Mouse (Mus musculus) activated CD4-positive, CD25-positive, alpha-beta regulatory T cell, adult 9 weeks (primary cell): ENCODE results near the gene Bcl6b. TPM values are rescaled to one million over a fixed set of nuclear protein-coding genes. Genes with fewer than 3 reads are reported as not detected.

Experiments
- polyA plus RNA-seq: library from polyadenylated mRNA; unstranded; fragments of 100-300 nt; shearing (Covaris generic); gene quantifications from one replicate; pipeline ENCODE4 v1.2.1, GENCODE M21; 2017

Gene Bcl6b
- polyA plus RNA-seq, result 0.29 TPM

DNA sequence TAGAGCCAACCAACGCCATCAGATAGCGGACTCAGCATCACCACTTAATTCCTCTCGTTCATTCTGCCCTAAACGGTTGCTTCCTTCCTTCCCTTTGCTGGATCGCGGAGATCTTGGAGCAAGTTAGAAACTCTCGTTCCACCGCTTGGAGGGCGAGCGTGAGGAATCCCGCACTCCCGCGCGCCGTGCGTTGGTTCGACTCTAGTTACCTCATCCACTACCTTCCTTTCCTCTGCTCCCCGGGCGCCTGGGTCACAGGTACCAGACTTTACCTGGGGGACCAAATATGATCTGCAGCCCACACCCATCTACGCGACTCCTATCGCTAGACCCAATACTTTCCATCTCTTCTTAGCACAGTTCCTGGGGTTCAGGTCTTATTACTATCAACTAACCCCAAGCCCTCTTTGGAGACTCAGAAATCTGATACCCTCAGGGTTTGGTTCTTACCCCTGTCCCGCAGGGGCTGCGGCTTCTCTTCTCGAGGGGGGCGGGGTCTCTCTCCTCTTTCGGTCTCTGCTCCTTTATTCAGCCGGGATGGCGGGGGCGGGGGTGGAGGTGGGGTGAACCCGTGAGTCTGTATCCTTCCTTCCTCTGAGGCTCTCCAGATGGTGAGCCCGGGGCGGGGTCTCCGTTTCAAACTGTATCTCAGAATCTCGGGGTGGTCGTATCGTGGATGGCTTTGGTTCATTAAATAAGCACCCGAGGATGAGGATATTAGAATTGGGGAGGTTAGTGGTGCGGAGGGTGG lies at the start of gene Bcl6b:
TSS of gene Bcl6b (minus strand) at position 539 of the 751 bp plus-strand sequence.

GRCm38 (mm10) chr11:70254931-70255531 lies 25.4 kb upstream of the Bcl6b start, which contains the start of gene Alox12:
TSS of gene Alox12 (minus strand) at chr11:70255353.

DNA sequence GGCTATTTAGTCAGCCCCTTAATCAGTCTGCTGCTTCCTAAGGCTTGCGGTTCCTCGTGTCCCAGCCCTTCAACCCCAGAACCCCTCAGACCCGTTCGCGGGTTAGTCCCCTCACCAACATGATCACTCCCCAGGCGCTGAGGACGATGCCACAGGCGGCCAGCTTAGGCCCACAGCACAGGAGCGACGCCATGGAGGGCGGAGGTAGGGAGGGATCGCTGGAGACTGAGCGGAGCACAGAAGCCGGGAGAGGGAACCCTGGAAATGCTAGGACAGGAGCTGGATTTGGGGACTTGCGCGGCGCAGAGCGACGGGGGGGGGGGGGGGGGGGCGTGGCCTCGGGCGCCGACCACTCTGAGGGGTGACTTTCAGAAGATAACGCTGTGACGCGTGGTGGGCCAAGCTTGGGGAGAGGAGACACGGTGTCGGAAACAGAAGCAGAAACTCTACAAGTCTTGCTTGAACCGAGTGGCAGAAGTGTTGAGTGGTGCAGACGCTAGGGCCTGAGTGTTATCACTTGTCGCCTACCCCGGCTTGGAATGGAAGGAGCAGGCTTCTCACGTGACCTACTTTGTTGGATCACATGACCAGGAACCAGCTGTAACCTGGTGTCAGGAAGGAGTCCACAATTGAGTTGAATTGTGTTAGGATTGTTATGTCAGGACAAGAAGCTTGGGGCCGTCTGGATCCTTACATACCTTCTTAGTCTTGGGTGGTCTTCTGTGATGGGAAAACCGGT lies 10.1 kb upstream of the Bcl6b start, which contains the start of the genes Gm21988 and Rnasek:
TSS of gene Gm21988 (minus strand) at position 290 of the 739 bp plus-strand sequence.
TSS of gene Rnasek (minus strand) at position 302 of the 739 bp plus-strand sequence.

DNA sequence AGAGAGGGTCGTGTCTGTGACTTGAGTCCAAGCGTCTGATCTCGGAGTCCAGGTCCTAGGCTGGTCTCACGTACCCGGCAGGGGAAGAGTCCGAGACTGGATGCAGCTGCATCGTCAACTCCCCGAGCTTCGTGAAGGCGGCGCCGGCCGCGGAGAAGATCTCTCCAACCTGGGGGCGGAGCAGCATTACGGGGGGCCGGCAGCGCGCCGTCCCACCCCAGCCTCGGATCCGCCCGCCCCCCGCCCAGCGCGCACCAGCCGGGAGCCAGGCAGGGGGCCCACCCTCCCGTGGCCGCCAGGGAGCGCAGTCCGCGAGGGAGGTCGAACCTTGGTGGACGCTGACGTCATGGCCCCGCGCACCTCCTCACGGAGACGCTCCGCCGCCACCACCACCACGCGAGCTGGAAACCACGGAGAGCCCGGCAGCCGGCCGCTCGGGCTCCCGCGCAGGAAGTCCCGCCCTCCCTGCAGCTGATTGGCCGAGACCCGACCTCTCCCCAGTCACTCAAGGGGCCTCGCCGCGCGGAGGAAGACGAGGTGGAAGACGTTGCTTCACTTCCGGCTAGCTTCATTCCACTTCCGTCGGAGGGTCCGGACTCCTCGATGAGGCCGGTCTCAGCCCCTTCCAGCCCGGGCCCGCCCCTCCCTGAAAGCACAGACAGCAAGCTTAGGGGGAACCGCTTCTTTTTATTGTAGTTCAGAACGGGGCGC lies 8.0 kb upstream of the Bcl6b start, which contains the start of gene 0610010K14Rik:
TSS of gene 0610010K14Rik (minus strand) at position 458 of the 711 bp plus-strand sequence.

DNA sequence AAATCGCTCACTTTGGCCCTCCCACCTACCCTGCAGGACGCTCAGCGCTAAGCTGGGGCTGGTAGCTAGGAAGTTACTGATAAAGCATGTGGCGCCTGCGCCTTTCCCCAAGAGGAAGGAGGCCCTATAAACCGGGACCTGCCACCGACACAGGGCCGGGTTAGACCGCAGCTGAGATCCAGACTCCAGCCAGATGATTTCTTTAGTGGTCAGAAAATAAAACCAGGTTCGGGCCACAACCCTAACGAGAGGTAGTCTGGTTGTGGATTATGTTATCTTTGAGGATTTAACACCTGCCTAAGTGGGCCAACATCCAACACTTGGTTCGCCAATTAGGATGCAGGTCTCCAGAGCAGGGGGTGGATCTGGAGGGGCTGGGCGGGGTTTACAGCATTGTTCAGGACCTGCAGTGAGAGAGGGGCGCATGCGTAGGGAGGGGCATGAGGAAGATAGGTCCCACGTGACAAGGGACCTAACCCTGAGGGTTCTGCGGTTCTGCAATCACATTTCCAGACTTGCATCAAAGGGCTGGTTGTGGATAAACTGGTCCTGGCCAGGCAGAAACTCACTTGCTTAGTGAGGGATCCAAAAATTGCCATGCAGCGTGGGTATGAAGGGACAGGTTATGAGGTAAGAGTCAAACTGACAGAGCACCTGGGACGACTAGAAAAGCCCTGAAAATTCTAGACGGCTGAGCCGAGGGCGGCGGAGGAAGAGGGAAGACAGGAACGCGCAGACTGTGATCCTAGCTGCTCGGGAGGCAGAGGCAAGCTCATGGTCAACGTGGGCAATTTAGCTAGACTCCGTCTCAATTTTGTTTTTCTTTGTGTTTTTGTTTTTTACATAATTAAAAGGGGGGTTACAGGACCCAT lies 8.6 kb downstream of the Bcl6b start, which contains the start of gene Slc16a13:
TSS of gene Slc16a13 (minus strand) at position 334 of the 872 bp plus-strand sequence.

GRCm38 (mm10) chr11:70212423-70212822 lies 17.2 kb downstream of the Bcl6b start, which contains the start of gene Slc16a11:
TSS of gene Slc16a11 (plus strand) at chr11:70212752.

Other genes starting within 250 kb of the Bcl6b start
- 30.2 TPM for gene Ctdnep1, start 248.6 kb downstream of the Bcl6b start, polyA plus RNA-seq
- 70.4 TPM for gene Elp5, start 247.3 kb downstream of the Bcl6b start, polyA plus RNA-seq
- 493 TPM for gene Gabarap, start 238.7 kb downstream of the Bcl6b start, polyA plus RNA-seq
- 114 TPM for gene Phf23, start 234.0 kb downstream of the Bcl6b start, polyA plus RNA-seq
- gene Dvl2, start 229.2 kb downstream of the Bcl6b start, polyA plus RNA-seq, result 19.7 TPM
- gene Acadvl, start 214.4 kb downstream of the Bcl6b start, polyA plus RNA-seq, result 120 TPM
- gene Dlg4, start 212.9 kb downstream of the Bcl6b start, polyA plus RNA-seq, result 9.4 TPM
- not detected for gene Asgr1, start 175.7 kb downstream of the Bcl6b start, polyA plus RNA-seq
- not detected for gene Asgr2, start 137.2 kb downstream of the Bcl6b start, polyA plus RNA-seq
- gene Mgl2, start 99.5 kb downstream of the Bcl6b start, polyA plus RNA-seq, result not detected
- not detected for gene Clec10a, start 73.6 kb downstream of the Bcl6b start, polyA plus RNA-seq
- gene Slc16a11, start 17.0 kb downstream of the Bcl6b start, polyA plus RNA-seq, result 0.24 TPM
- 4.5 TPM for gene Slc16a13, start 8.7 kb downstream of the Bcl6b start, polyA plus RNA-seq
- gene 0610010K14Rik, start 8.1 kb upstream of the Bcl6b start, polyA plus RNA-seq, result 187 TPM
- 3.3 TPM for gene Gm21988, start 10.0 kb upstream of the Bcl6b start, polyA plus RNA-seq
- 281 TPM for gene Rnasek, start 10.0 kb upstream of the Bcl6b start, polyA plus RNA-seq
- 0.27 TPM for gene Alox12, start 25.6 kb upstream of the Bcl6b start, polyA plus RNA-seq
- not detected for gene Alox12e, start 92.8 kb upstream of the Bcl6b start, polyA plus RNA-seq
- not detected for gene Alox15, start 122.2 kb upstream of the Bcl6b start, polyA plus RNA-seq
- 12.8 TPM for gene Pelp1, start 180.2 kb upstream of the Bcl6b start, polyA plus RNA-seq
- 217 TPM for gene Arrb2, start 202.8 kb upstream of the Bcl6b start, polyA plus RNA-seq
- gene Med11, start 222.1 kb upstream of the Bcl6b start, polyA plus RNA-seq, result 81.1 TPM
- not detected for gene Zmynd15, start 229.6 kb upstream of the Bcl6b start, polyA plus RNA-seq
- 0.57 TPM for gene Cxcl16, start 230.2 kb upstream of the Bcl6b start, polyA plus RNA-seq